Mouse (Mus musculus): ENCODE results near the gene Ubap2.
A peak's percentile ranks its signal among the peaks of the same experiment; 100 is the strongest.

The Ubap2 gene

DNA sequence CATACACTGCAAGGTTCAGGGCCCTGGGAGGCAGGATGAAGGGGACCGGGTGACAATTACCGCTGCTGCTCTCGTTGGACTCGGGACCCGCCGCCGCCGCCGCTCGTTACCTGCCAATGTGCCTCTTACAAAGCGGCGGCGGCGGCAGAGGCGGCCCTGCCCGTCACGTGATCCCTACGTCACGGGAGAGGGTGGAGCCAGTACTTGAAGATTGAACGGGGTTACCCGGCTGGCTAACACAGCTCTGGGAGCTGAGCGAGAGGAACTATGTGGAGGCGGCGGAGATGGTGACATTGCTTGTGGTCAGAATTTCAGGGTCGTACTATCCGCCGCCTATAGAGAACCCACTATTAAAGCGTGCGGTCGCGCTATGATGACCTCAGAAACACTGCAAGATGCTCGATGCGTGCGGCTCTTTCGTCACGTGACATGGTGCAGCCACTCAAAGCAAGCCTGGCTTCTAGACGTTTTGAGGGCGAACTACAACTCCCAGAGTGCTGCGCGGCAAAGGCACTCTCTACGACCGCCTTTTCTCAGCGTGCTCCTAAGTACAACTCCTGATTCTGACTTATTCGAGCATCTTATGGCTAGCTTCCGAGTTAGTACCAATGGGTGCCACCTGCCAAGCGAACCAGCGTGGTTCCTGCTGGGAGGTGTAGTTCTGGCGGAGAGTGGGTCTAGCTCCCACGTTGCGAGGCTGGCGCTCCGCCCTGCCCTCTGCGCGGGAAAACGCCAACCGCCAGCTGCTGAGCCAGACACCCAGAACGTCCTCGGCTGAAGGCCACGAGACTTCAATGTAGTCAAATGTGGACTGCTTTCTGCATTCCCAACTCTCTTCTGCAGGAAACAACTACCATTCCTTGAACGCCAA is at the start of gene Ubap2:
Ubap2 (minus strand) TSS at position 165 of the 871 bp plus-strand sequence.
- peak; percentile 96 for DNase-seq

DNA sequence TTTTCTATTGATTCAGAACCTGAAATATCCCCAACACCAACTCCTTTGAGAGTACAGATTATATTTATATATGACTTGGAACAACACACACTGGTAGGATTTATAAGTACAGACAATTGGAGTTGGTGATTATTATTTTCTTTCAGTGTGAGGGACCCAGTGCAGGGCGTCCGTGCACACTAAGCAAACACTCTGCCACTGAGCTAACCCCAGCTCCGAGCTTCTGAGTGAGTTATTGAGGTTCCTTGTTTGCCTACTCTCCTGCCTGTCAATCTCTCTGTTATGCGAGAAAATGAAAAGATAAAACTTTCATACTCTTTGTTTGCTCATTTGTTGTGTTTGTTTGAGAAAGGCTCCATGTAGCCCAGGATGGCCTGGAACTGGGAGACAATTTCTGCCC is 46.0 kb upstream of the Ubap2 start:
- no peak for DNase-seq

DNA sequence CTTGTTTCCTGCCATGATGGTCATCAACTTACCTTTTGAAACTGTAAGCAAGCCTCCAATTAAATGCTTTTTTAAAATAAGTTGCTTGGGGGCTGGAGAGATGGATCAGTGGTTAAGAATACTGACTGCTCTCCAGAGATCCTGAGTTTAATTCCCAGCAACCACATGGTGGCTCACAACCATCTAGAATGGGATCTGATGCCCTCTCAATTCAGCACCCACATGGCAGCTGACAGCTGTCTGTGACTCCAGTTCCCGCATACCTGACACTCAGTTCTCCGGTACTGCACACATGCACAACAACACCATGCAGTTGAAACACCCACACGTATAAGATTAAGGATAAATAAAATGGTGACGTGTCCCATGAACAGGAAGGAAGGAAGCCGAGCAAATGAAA is 43.3 kb upstream of the Ubap2 start:
- no peak for DNase-seq

DNA sequence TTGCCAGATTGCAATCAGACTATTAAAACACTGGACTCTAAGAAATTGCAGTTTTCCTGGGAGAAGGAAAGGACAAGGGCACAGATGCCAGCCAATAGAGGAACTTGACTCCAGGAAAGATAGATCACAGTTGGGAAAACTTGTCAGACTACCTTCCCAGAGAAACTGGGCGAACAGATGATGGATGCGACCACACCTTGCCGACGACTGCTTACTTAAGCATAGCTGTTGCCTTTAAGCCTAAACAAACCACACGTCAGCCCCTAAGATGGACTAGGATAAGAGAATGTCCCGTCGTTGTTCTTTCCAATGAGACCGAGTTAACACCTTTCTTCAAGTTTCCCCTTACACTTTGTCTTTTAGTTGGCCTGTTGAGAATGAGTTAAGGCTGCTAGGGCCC is 40.2 kb upstream of the Ubap2 start:
- DNase-seq = no peak

DNA sequence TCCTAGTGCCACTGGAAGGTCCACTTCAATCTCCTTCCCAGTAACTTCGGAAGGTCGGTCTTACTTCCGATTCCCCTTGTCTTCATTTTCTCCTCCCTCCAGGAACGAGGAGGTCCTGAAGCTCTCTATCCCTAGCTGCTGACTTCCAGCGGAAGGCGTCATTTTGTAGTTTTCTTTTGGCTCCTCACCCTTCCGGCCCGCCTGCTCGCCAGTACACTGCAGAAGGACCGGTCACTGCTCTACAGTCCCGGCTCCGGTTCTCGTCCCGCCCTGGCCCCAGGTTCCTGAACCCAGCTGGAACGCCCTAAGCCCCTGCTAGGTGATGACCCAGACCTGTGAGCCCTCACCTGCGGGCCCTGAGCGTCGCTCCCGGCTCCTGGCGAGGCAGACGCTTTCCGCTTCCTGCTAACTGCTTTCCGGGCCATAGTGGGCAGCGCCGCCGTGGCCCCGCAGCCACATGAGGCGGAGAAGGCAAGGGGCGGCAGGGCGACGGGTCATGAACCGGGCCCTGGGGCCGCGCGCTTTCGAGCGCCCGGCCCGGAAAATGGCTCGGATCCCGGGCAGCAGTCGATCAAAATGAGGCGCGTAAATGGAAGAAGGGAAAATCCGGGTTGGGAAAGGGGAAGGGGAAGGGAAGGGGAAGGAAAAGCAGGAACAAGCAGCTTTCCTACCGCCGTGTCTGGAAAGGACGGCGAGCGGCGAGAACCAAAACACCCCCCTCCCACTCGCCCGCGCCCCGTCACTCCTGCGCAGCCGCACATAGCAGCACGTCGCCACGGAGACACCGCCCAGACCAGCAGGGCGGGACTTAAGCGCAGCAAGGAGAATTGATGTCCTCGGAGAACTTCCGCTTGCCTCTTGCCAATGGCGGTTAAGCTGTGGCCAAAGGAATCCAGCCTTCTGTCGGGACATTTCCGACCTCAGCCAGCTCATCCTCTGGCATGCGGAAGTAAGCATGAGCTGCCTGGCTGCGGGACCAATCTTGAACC is 39.5 kb upstream of the Ubap2 start, which contains the start of gene Dcaf12:
Dcaf12 (minus strand) TSS at position 749 of the 989 bp plus-strand sequence.
- DNase-seq = peak; percentile 94

DNA sequence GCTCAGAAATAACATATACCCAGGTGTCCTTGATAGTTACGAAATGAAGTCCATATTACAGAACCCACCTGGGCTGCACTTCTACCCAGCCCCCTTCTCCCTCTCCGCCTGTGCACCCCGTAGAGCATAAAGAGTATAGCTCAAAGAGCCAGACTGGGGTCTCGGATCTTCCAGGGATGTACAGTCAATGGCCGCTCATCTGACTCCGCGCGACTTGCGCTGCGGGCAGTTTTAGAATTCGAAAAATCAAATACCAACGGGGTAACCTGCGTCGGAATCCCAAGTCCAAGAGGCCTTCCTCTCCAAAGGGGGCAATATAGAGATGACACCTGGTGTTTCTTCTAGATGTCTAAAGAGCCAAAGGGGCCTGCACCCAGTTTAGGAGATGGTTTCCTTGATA is 38.8 kb upstream of the Ubap2 start:
- DNase-seq = no peak

DNA sequence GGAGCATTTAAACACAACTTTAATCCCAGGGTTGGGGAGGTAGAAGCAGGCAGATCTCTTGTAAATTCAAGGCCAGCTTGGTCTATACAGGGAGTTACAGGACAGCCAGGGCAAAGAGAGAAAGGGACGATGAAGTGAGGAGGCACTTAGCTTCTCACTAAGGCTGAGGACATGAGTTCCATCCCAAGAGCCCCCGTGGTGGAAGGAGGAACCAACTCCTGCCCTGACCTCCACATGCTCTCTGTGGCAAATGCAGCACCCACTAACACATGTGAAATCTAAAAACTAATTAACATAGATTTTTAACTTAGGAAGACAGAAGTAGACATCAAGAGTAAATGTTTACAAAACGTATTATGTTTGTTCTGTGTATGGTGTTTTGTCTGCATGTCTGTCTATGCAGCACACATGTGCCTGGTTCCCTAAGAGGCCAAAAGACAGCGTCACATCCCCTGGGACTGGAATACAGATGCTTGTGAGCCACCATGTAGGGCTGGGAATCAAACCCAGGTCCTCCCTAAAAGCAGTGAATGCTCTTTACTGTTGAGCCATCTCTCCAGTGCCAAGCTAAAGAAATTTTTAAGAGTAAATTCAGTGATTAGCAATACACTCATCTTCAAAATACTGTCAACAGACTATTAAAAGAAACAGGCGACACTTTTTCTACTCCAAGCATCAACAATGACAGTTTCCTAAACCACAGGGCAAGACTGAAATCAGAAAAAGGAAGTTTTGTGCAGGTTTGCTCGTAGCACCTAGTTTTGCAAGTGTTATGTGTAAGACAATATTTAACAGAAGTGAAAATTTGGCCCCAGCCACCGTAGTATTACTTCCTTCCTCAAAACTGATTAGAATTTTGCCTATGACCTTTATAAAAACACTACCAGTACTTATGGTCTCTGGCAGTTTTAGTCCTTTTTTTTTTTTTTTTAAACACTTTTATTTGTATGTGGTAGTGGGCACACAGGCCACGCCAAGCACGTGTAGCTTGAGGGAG is 35.9 kb upstream of the Ubap2 start:
- no peak for DNase-seq

DNA sequence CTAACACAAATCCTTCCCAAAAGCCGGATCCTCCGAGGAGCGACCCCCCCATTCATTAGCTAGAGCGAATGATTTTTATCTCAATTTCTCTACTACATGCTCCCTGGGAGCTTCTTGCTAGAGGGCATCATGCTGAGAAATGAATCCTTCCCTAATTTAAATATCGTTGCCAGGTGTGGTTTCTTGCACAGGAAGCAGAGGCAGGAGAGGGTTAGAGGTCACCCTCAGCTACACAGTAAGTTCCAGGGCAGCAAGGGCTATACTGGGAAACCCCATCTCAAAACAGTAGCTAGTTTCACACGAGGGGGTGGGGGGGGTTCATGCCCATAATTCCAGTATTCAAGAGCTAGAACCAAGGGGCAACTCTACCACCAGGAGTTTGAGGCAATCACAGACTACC is 32.5 kb upstream of the Ubap2 start:
- no peak for DNase-seq

DNA sequence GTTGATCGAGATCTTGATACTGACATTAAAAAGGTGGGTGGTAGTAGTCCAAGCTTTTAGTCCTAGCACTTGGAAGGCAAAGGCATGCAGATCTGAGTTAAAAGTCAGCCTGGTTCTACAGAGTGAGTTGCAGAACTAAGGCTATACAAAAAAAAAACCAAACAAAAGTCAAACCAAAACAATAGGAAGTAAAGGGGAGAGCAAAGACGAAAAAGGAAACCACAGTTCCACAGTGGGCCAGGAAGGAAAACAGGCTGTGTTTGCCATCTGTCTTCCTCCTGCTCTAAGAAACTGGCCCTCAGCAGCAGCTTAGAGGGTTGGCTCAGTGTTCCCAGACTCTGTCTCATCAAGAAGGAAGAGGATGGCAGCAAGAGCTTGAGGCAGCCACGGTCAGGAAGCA is 29.4 kb upstream of the Ubap2 start:
- DNase-seq = peak; percentile 17

DNA sequence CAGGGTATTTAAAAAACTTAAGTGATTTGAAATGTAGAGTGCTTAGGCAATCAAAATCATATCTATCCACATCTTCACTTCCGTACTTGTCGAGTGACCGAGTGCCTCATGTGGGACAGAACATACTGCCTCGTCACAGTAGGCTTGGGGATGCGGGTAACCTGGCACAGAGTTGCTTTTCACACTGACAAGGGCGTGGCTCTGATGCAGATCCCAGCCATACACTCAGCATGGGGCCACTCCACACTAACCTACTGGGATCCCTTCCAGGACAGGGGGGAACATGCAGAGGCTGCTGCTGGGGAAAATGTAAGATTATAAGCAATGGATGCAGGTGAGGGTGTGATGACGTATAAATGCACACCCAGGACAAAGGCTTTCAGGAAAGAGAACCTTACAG is 28.7 kb upstream of the Ubap2 start:
- DNase-seq = no peak

DNA sequence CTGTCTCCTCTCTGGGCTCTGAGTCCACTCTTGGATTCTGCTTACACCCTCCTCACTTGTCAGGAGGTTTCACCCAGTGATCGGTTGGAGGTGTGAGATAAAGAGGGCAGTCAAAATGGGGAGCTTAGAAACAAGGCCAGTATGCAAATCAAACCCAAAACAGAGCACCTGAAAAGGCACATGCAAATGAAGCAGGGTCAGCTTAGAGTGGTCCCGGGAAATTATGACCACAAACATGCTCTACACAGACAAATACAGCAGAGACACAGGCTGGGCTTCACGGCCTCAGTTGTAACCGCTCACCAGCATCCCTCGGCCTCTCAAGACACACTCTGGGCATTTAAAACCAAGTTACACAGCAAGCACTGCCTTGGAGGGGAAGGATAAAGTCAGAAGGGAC is 24.0 kb upstream of the Ubap2 start:
- no peak for DNase-seq

DNA sequence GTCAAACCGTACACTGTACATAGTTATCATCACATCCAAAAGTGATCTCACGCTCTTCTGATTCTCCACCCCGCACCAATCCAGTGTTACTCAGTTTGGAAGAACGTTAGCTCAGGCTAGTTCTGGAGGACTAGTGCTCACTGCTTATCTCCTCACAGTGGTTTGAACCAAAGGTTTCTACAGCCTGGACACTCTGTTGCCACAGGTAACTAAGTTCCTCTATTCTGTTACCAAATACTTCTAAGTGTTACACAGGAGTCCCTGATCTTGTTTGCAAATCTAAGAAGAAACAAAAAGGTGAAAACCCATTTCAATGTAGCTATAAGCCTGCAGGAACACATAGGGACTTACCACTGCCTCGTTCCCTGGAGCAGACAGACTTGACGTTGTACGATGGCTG is 21.0 kb upstream of the Ubap2 start:
- DNase-seq = no peak

DNA sequence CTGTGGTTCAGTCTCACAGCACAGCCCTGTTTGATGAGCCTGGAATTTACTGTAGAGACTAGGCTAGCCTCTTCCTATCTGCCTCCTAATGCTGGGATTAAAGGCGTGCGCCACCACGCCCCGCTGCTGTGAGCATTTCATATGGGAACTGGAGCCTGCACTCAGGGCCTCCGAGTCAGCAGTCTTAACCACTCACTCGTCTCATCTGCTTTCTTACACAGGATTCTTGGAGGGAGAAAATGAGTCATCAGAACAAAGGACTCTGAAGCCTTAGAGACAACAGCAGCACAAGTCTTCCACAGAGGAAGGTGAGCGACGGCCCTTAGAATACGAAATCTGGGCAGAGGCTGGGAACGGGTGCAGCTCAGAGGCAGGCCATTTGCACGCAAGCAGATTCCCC is 20.6 kb upstream of the Ubap2 start:
- no peak for DNase-seq

DNA sequence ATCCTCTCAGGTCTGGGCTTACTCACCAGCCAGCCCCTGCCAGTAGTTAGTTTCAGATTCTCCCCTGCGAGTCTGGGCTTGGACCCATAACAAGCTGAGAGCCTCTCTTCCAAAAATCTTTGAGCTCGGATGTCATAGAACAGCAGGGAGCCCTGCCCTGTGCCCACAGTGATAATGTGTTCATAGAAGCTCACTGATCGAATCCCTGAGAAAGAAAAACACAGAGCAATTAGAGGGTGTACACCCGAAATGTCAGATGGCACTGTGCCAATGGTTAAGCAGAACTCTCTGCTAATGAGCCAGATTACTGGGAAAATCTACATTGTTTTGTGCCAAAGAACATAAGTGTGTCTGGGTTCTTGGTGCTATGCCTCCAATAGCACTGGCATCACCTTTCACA is 19.0 kb upstream of the Ubap2 start:
- no peak for DNase-seq

DNA sequence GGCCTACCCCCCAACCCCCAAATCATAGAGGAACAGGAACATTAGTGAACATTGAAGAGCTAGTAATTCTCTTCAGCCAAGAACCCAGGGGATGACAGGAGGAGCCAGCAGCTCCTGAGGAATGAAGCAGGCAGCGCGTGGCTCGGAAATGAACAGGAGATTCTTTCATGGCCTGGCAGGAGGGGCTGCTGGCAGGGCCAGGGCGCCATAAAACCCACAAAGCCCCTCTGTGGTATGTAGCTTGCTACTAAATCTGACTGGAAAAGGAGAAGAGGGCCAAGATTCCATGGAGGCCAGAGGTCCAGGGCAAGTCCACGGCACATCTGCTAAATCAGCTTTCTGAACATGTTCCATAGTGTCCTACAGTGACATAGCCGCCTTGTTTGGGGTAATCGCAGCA is 14.9 kb upstream of the Ubap2 start:
- no peak for DNase-seq

DNA sequence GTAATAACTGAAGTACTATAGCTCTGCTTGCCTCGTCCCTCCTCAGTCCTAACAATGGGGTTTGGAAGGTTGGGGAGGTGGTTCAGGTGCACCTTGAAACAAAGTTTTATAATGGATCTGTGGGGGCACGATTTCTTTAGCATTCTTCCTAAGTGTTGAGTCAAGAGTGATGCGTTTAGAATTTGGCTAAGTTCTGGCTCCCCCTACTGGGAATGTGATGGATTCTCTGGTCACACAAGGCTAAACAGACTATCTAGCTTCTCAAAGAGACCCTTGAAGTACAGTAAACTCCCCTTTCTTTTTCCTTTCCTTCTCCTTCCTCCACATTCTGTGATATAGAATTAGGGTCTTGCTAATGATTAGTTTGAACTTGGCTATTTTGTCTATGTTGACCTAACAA is 11.5 kb upstream of the Ubap2 start:
- DNase-seq = no peak

DNA sequence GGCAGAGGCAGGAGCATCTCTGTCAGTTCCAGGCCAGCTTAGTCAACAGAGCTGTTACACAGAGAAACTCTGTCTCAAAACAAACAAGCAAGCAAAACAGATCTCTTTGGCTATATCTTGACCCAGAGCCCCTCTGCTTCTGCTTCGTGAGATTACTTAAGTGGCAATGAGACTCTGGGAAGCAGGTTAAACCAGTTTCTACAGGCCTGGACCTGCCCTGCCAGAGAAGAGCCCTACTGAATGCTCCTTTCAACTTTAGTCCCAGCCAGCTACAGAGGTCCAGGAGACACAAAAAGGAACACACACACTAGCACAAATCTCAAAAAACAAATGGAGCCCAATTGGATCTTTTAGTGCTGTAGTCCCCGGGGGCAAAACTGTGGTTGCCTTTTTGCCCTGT is 9.1 kb upstream of the Ubap2 start:
- DNase-seq = no peak

DNA sequence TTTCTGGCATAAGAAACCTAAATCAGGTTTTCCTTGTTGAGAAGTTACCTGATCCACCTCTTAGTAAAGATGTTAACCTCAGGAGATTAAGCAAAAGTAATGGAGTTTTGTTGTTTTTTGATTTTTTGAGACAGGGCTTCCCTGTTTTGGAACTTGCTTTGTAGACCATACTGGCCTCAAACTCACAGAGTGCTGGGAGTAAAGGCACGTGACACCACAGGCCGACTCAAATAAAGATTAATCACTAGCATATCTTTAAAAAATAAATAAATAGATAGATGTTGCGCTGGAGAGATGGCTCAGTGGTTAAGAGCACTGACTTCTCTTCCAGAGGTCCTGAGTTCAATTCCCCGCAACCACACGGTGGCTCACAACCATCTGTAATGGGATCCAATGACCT is 983 bp upstream of the Ubap2 start:
- no peak for DNase-seq

DNA sequence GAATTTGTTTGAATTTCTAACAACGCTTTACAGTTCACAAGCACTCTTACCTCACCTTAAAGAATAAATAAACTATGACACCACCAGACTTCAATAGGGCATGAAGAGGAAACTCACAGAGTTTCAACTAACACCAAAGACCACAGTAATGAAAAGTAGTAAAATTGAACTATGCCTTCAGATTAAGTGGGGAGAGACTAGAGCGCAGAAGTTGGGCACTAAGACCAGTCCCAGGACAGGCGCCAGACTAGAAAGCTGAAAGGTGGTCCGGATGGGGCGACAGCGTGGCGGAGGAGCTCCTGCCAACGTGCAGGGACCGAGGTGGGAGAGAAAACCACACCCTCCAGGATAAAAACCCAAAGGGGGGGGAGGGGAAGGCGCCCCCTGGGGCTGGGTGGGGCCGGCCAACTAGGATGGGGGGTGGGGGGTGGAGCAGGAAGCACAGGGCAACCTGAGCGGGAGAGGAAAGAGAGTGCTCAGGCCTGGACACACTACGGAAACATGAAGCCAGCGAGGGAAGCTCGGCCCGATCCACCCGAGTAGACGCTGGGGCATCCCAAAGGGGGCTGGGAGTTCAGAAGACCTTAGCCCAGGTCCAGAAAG is 466 bp downstream of the Ubap2 start:
- no peak for DNase-seq

DNA sequence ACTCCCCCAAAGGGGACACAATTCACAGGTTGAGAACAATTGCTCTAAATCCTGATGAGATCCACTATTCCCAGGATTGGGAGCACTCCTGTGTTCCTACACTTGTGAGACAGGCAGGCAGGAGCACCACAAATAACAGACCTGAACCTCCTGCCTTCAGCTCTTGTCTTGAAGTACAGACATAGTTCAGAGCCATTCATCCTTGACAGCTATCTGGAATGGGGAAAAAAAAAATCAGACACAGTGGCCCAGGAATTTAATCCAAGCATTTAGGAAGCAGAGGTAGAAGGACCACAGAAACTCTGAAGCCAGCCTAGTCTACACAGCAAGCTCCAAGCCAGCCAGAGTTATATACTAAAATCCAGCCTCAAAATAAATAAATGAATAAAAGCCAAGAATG is 6.8 kb downstream of the Ubap2 start:
- DNase-seq = no peak

DNA sequence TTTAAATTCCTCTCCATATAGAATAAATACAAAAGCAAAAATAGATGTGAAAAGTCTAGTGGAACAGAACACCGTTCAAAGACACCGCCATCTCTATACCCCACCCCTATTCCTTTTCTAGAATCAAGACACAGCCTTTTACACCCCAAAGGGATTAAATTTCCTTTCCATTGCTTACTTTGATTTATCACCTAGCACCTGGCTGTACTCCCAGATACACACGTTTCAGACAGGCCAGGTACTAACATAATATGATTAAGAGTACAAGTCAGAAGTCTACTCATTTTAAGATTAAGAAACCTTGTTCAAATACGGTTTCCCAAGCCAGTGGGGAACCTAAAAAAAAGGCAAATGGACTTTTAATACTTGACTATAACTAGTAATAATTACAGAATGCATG is 8.6 kb downstream of the Ubap2 start:
- no peak for DNase-seq

DNA sequence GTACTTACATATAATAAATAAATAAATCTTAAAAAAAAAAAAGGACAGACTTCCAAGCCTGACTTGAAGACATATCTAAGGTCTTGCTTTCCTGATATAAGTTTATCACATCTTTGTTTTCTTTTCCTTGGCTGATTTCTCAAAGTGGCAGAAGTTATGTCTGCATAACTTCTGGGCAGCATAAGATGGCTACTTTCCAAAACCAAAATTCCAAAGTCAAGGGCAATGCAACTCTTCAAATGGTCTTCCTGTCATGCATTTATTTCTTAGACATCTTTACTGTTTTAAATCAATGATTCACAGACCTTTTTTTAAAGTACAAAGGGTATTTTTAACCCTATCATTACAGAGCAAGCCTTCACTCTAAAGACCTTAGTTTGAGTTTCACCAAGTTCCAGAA is 14.3 kb downstream of the Ubap2 start:
- no peak for DNase-seq

Data from right cerebral cortex, postnatal 25 days (tissue).